ENCODE assay signal across 8 mouse cellular contexts in the genomic region with DNA sequence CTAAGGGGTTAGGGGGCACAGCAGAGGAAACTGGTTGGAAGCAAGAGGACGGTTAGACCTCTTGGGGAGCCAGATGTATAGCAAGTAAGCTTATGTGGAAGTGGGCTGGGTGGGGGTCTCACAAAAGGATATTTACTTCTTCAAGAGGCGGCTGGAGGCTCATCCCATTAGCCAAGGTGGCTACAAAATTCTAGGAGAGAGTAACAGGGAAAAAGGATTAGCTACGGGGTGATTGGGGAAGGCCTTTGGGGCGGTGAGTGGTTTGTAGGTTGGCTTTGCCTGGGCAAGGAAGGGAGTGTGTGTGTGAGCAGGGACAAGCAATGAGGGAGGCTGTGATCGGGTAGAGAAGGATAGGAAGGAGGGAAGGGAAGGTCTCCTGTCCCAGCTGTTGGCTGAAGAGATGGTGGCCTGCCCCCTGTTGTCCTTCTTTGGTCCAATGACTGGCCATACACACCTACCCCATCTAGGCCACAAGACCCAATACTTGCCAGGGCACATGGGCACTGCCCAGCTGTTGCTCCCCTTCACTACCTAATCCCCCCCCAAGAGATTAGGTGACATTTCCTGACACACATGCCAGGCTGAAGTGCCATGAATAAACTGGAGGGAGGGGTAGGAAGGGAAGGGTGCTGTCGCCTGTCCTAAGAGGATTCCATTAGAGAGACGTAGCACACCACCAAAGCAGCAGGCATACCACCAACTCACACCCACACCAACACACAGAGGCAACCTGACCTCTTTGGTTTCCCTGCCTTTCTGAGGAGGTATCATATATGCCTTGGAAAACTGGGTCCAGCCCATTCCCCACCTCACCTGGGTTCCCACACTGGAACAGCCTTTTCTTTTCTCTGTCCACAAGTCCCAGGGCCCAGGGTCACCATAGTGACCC. TPM values are rescaled to one million over a fixed set of nuclear protein-coding genes. Genes with fewer than 3 reads are reported as not detected.
DNase-seq lines count a peak whose midpoint lies in the region; ATAC-seq and TF ChIP-seq lines count a peak whose summit lies in the region.

No protein-coding gene starts in this region.

- no peak for TF ChIP-seq POLR2A in cerebellum, adult 2 months (IDR thresholded peaks at IDR 0.05; ENCODE audit: borderline replicate concordance, insufficient read depth, low read length)

- no peak overlapping the region for H3K27ac ChIP-seq in cerebellum, adult 2 months (ENCODE audit: insufficient read depth, low read length)
- H3K27ac ChIP-seq in neural tube, embryonic 11.5 days (ENCODE audit: low read depth, low read length), result 0 out of 2 replicates have a peak overlapping the region, but pooled peaks have one; percentile 29
- peak overlapping the region; percentile 88 for H3K27ac ChIP-seq in liver, embryonic 13.5 days

- 0 out of 2 replicates have a peak, but pooled peaks cover 5% of the 10 kb centered on the region for H3K4me1 ChIP-seq in cerebellum, adult 2 months (ENCODE audit: control insufficient read depth, insufficient read depth, low read length)
- peaks cover 8% of the 10 kb centered on the region for H3K4me1 ChIP-seq in neural tube, embryonic 11.5 days (ENCODE audit: control insufficient read depth, insufficient read depth, low read length)
- H3K4me1 ChIP-seq in liver, embryonic 13.5 days (replicated peaks), result peaks cover 48% of the 10 kb centered on the region

- H3K4me3 ChIP-seq in cerebellum, adult 2 months (replicated peaks; ENCODE audit: insufficient read depth, low read depth, low read length), result no peak overlapping the region
- H3K4me3 ChIP-seq in neural tube, embryonic 11.5 days (ENCODE audit: low read depth, low read length), result peak overlapping the region; percentile 93
- H3K4me3 ChIP-seq in liver, embryonic 13.5 days (replicated peaks), result peak overlapping the region; percentile 82

- 57% methylated on average over 7 of the region's 7 CpGs for WGBS in cerebellum, adult 2 months
- WGBS in neural tube, embryonic 11.5 days, result 88% methylated on average over 7 of the region's 7 CpGs
- 83% methylated on average over 7 of the region's 7 CpGs for WGBS in liver, embryonic 13.5 days (ENCODE audit: insufficient replicate concordance)

- no peak overlapping the region; the same call in 1 of the 2 replicates for H3K9ac ChIP-seq in neural tube, embryonic 11.5 days (ENCODE audit: low read length)
- H3K9ac ChIP-seq in liver, embryonic 13.5 days, result peak overlapping the region; percentile 93; the same call in 1 of the 2 replicates

- H3K27me3 ChIP-seq in cerebellum, adult 2 months (ENCODE audit: control insufficient read depth, insufficient read depth, low read length), result no peaks in the 10 kb centered on the region
- no peaks in the 10 kb centered on the region for H3K27me3 ChIP-seq in neural tube, embryonic 11.5 days (ENCODE audit: control insufficient read depth, insufficient read depth, low read length)
- no peaks in the 10 kb centered on the region for H3K27me3 ChIP-seq in liver, embryonic 13.5 days

- no peak for TF ChIP-seq CTCF in cerebellum, adult 2 months (IDR thresholded peaks at IDR 0.05; ENCODE audit: borderline replicate concordance, insufficient read depth, low read depth, low read length)

- peaks cover 27% of the 10 kb centered on the region for H3K36me3 ChIP-seq in neural tube, embryonic 11.5 days (ENCODE audit: control insufficient read depth, insufficient read depth, low read length)
- peaks cover 48% of the 10 kb centered on the region for H3K36me3 ChIP-seq in liver, embryonic 13.5 days

- H3K9me3 ChIP-seq in neural tube, embryonic 11.5 days (ENCODE audit: control insufficient read depth, low read length), result no peaks in the 10 kb centered on the region
- H3K9me3 ChIP-seq in liver, embryonic 13.5 days (replicated peaks), result no peaks in the 10 kb centered on the region

- DNase-seq in cerebellum, adult 11-12 months, result peak; percentile 54
- no peak for DNase-seq in cerebellum, adult 2 months
- no peak for DNase-seq in neural tube, embryonic 11.5 days (ENCODE audit: low spot score)
- DNase-seq in neural tube, embryonic 10.5 days (ENCODE audit: extremely low spot score, low spot score), result no peak
- no peak for DNase-seq in liver, embryonic 13.5 days
- DNase-seq in thymus, postnatal 10 days (ENCODE audit: low spot score in 2 of 2), result no peak
- DNase-seq in frontal cortex, postnatal 25 days (ENCODE audit: low spot score in 2 of 2), result no peak
- DNase-seq in lung, postnatal 4 days, result no peak

- ATAC-seq in neural tube, embryonic 11.5 days (ENCODE audit: insufficient read depth, low FRiP score, low TSS enrichment), result no peak
- ATAC-seq in liver, embryonic 13.5 days (ENCODE audit: low read depth), result no peak

- H3K4me2 ChIP-seq in neural tube, embryonic 11.5 days (ENCODE audit: low read depth), result peak overlapping the region; percentile 59
- H3K4me2 ChIP-seq in liver, embryonic 13.5 days, result peak overlapping the region; percentile 95

RNA-seq across cellular contexts. Expression of a gene that starts 2.2 kb away (rescaled TPM):
- polyA plus RNA-seq in cerebellum, adult 2 months (2012; rRNA removed), result 225 and 227 TPM in 2 replicates
- 304 and 319 TPM in 2 replicates for polyA plus RNA-seq in neural tube, embryonic 11.5 days (2014; fragmentation: Nextera tagmentation; extraction: Ambion mirVana)
- 214 and 220 TPM in 2 replicates for polyA plus RNA-seq in liver, embryonic 13.5 days (2015; fragmentation: Nextera tagmentation; extraction: Ambion mirVana)

RNA-seq across cellular contexts. Expression of a gene that starts 9.5 kb away (rescaled TPM):
- polyA plus RNA-seq in cerebellum, adult 2 months (2012; rRNA removed), result 129 and 137 TPM in 2 replicates
- polyA plus RNA-seq in neural tube, embryonic 11.5 days (2014; fragmentation: Nextera tagmentation; extraction: Ambion mirVana), result 22.0 and 25.2 TPM in 2 replicates
- polyA plus RNA-seq in liver, embryonic 13.5 days (2015; fragmentation: Nextera tagmentation; extraction: Ambion mirVana), result 1.9 and 2.3 TPM in 2 replicates

RNA-seq across cellular contexts. Expression of a gene that starts 13.3 kb away (rescaled TPM):
- polyA plus RNA-seq in cerebellum, adult 2 months (2012; rRNA removed), result 126 and 130 TPM in 2 replicates
- 67.1 and 72.3 TPM in 2 replicates for polyA plus RNA-seq in neural tube, embryonic 11.5 days (2014; fragmentation: Nextera tagmentation; extraction: Ambion mirVana)
- polyA plus RNA-seq in liver, embryonic 13.5 days (2015; fragmentation: Nextera tagmentation; extraction: Ambion mirVana), result 41.0 and 42.4 TPM in 2 replicates

RNA-seq across cellular contexts. Expression of a gene that starts 14.3 kb away (rescaled TPM):
- 6.0 and 6.4 TPM in 2 replicates for polyA plus RNA-seq in cerebellum, adult 2 months (2012; rRNA removed)
- 51.6 and 52.9 TPM in 2 replicates for polyA plus RNA-seq in neural tube, embryonic 11.5 days (2014; fragmentation: Nextera tagmentation; extraction: Ambion mirVana)
- 18.2 and 20.1 TPM in 2 replicates for polyA plus RNA-seq in liver, embryonic 13.5 days (2015; fragmentation: Nextera tagmentation; extraction: Ambion mirVana)

RNA-seq across cellular contexts. Expression of a gene that starts 32.0 kb away (rescaled TPM):
- 115 and 120 TPM in 2 replicates for polyA plus RNA-seq in cerebellum, adult 2 months (2012; rRNA removed)
- polyA plus RNA-seq in neural tube, embryonic 11.5 days (2014; fragmentation: Nextera tagmentation; extraction: Ambion mirVana), result 54.7 and 57.6 TPM in 2 replicates
- 10.4 and 11.8 TPM in 2 replicates for polyA plus RNA-seq in liver, embryonic 13.5 days (2015; fragmentation: Nextera tagmentation; extraction: Ambion mirVana)
